Mouse (Mus musculus): Measurements from ENCODE around the gene Maged1. TPM values are rescaled to one million over a fixed set of nuclear protein-coding genes. Genes with fewer than 3 reads are reported as not detected.

The Maged1 gene
- 50.5 and 50.6 TPM in 2 replicates for polyA plus RNA-seq (2012; rRNA removed)

DNA sequence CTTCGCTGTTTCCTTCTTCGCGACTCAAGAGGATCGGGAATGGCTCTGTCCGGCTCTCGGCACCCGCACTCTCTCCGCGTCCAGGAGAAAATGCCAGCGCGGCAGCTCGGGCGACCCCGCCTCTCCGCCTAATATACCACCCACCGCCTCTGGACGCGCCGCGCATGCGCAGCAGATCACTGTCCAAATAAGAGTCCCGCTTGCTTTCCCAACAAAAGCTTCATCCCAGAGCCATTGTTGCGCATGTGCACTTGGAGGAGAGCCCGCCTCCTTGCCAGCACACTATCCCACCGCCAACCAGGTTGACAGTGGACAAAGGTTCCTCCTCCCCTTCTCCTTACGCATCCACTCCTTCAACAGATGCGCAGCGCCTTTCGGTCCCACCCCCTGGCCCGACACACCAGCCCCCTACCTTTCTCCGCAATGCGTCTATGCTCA, at the start of gene Maged1:
Maged1 (minus strand) TSS at position 226 of the 438 bp plus-strand sequence.

Other genes with a start within 250 kb of the Maged1 start
- gene Fam90a1b, start 175.4 kb downstream of the Maged1 start, polyA plus RNA-seq (2012; rRNA removed) = 0.03 TPM in 2 replicates
- gene Apoo, start 175.0 kb downstream of the Maged1 start, polyA plus RNA-seq (2012; rRNA removed) = 11.6 and 13.5 TPM in 2 replicates
- gene Gspt2, start 93.9 kb upstream of the Maged1 start, polyA plus RNA-seq (2012; rRNA removed) = 0.97 and 1.1 TPM in 2 replicates
- 1.1 and 1.2 TPM in 2 replicates for gene Zxdb, start 182.4 kb upstream of the Maged1 start, polyA plus RNA-seq (2012; rRNA removed)